Mouse (Mus musculus) C2C12 (cell line): ENCODE measurements around the gene Gm49601.

Experiments used
- CEBPB ChIP-seq: IDR thresholded peaks from one replicate; pipeline ENCODE4 v1.6.1; 2011; ENCODE audit warnings: low read depth, mild to moderate bottlenecking, control low read depth, moderate library complexity
- CTCF ChIP-seq: IDR thresholded peaks from one replicate; pipeline ENCODE4 v1.5.1; 2011; ENCODE audit not compliant: control insufficient read depth, insufficient read depth, insufficient read length
- MAX ChIP-seq: IDR thresholded peaks from one replicate; pipeline ENCODE4 v1.6.1; 2011; ENCODE audit warnings: mild to moderate bottlenecking, control low read depth
- MYOD1 ChIP-seq: IDR thresholded peaks from one replicate; pipeline ENCODE4 v1.6.1; 2011; ENCODE audit warnings: low read depth; ENCODE audit not compliant: control insufficient read depth, insufficient read length
- USF1 ChIP-seq: IDR thresholded peaks from one replicate; pipeline ENCODE4 v1.6.1; 2011; ENCODE audit warnings: low read depth, mild to moderate bottlenecking, control low read depth, moderate library complexity

DNA sequence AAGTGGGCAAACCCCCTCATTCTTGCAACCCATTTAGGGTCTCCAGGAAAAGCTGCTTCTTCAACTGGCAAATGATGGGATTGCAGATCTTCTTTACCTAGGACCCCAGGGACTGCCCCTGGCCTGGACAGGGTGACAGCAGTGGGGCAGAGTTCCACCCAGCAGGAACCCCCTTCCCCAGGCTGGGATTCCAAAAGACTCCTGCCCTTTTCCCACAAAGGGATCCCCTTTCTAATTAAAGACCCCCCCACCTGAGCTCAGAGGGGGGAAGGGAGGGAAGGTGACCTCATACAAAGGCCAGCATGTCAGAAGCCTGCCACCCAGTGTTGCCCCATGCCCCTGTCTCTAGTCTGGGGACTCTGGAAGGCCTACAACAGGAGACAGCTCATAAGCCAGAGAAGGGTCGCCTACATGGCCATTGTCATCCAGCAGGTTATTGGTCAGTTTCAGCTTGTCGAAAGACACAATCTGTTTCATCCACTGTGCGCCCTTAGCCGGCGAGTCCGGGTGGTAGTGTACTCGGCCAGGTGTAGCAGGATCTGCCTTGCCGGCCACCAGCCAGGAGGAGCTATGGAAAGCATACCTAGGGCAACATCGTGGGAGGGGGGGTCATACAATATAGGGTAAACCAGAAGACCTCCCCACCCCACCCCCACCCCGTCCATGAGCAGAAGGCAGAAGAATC is 42.4 kb downstream of the Gm49601 start:
- TF ChIP-seq MAX: no peak
- no peak for TF ChIP-seq CTCF
- no peak for TF ChIP-seq USF1
- no peak for TF ChIP-seq MYOD1
- TF ChIP-seq CEBPB: no peak
